Mouse (Mus musculus) liver (tissue): Measurements from ENCODE around the gene Dlx3.
A peak's percentile ranks its signal among the peaks of the same experiment; 100 is the strongest.

Experiments used
- DNase-seq: peaks from one replicate; pipeline ENCODE4 v3.0.0-alpha.2; 2020; ENCODE audit warnings: mixed read lengths

Dlx3 gene

DNA sequence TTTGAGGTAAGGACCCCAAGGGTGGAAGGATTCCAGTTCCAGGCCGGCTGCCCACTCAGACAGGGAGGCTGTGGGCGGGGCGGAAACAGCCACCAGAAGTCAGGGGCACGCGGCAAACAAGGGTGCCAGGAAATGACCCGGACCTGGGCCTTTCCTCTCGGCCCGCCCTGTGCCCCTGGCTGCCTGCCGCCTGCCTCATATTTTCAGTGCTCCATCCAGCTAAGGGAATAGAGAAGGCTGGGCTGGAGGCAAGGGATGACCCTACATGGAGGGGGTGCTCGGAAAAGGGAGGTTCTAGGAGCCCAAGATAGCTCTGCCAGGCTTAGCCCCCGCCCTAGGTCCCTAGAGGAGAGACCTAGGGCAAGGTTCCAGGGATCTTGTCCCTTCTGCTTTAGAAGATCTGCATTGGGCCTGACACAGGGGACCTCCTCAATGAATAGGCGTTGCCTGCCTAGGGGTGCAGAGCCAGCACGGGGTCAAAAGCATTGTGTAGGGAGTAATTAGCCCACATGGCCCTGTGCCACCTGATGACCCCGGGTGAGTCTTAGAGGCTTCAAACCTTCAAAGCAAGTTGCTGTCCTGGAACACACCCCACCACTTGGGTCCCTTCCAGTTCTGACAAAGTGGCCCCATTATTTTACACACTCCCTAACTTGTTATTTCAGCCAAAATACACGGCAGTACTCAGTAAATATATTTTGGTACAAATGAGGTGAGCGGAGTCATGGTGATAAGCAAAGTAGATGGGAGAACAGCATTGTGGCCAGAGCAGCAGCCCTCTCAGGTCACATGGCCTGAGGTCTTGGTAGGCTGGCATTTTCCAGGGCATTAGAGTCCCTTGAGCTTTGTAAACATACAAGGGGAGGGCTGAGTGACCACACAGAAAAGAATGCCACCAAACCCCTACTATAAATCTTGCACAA, 30.8 kb upstream of the Dlx3 start:
- DNase-seq, result no peak

DNA sequence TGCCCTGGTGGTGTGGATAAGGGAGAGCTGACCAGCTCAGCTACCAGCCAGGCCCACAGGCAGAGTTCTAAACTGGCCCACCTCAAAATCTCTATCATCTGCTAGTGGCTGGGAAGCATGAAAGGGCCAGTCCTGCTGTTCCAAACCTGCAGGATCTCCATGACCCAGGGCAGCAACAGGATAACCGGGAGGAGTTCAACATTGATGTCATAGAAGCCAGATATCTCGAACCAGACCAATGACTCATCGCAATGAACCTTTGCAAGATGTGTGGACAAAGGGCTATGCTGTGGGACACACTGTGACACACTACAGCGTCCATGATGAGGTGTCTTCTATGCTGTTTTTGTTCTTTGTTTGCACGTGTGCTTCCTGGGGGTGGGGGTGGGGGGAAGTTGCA, 26.8 kb upstream of the Dlx3 start:
- no peak for DNase-seq

DNA sequence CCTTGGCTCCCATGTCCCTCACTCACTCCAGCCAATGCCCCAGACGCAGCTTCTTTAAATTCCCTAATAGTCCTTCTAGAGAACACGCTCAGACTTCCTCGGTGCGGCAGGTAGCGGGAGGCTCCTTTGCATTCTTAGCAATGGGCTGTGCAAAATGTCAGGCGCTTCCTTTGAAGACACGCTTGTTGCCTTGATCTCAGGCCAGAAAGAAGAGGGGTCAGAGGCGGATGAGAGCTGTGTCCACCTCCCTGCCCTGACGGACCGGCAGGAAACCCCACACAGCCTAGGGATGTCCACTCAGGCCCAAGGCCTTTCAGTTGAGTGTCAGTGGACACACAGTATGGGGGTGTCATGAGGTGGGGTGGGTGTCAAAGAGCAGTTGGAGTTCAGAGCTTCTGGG, 24.3 kb upstream of the Dlx3 start:
- no peak for DNase-seq

- peak; percentile 41 for DNase-seq
Observed at GRCm38 (mm10) chr11:95096608-95097373, 23.1 kb upstream of the Dlx3 start.

DNA sequence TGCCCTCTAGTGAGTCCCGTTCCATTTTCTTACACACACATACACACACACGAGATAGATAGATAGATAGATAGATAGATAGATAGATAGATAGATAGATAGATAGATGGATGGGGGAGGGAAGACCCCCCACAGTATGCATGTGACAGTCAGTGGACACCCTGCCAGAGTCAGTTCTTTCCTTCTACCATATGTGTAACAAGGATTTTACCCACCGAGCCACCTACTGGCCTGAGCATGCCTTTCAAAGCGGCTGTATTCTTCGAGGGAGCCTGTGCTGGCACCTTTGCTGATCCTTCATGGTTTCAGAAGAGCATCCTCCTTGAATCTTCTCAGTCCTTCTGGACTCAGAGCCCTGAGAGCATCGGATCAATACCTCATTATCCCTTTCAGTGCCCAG, 22.0 kb upstream of the Dlx3 start:
- no peak for DNase-seq

DNA sequence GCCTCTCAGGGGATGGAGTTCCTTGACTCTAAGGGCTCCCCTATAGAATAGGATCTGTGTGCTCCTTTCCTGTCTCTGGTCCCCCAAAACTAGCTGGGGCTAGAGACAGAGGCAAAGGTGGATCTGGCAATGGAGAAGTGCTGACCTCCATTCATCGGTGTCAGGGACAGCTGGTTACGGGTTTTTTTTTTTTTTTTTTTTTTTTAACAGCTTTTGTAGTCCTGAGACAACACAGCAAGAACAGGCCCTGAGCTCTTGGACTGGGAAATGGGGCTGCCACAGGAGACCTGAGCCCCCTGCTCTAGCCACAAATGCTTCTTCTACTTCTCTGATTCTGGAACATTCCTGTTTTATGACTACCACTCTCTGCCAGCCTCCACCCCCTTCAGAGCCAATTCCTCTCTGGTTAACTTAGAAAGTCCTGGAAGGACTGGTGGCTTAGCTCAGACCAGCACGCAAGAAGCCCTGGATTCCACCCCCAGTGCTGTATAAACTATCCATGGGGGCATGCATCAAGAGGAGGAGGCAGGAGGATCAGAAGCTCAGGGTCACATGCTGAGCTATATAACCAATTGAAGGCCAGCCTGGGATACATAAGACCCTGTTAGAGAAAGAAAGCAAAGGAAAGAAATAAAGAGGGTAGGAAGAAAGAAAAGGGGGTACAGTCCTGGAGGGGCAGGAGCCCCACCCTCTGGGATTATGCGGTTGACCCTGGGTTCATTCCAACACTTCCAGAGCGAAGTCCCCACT, 21.4 kb upstream of the Dlx3 start:
- no peak for DNase-seq

DNA sequence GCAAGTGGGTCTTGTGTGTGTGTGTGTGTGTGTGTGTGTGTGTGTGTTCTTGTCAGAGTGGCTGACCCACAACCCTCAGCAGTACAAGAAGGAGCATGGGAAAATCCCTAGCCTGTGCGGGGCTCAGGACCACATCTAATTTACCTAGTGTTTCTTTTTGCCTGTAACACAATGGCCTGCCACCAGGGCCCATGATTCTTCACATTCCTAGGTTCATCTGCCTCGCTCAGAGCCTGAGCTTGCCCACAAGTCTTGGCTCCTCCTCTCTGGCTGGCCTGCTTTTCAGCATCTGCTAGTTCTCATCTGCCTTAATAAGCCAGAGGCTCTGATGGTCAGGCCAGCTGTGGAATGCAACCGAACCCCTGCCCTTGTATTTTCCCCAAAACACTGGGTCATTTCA, 19.5 kb upstream of the Dlx3 start:
- DNase-seq, result no peak

DNA sequence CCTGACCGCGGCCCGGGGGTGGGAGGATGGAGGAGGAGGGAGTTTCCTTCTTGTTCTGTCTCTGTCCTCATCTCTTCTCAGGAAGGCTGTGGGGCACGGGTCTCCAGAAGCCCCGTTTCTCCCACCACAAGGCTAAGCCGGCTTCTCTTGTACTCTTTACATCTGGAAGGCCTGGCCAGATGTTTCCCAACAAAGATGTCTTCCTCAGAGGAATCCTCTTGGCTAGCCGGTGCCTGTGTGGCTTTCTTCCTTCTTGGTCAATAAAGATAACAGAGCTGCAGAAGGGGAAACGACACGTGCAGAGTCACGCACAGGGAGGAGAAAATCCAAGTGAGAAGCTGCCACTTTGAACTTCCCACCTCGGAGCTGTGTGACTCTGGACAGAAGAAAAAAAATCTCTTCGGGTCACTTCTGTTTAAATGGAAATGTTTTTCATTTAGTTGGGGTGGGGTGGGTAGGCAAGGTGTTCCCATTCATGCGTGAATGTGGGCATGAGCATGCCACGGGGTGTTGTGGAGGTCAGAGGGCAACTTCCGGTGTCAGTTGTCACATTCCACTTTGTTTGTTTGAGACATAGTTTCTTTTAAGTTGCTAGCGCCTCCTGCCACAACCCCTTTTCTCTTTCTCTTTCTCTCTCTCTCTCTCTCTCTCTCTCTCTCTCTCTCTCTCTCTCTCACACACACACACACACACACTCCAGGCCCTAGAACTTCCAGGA, 18.7 kb upstream of the Dlx3 start:
- no peak for DNase-seq

GRCm38 (mm10) chr11:95102161-95102904, 17.6 kb upstream of the Dlx3 start:
- no peak for DNase-seq

- no peak for DNase-seq
Observed at GRCm38 (mm10) chr11:95104266-95104665, 15.7 kb upstream of the Dlx3 start.

DNA sequence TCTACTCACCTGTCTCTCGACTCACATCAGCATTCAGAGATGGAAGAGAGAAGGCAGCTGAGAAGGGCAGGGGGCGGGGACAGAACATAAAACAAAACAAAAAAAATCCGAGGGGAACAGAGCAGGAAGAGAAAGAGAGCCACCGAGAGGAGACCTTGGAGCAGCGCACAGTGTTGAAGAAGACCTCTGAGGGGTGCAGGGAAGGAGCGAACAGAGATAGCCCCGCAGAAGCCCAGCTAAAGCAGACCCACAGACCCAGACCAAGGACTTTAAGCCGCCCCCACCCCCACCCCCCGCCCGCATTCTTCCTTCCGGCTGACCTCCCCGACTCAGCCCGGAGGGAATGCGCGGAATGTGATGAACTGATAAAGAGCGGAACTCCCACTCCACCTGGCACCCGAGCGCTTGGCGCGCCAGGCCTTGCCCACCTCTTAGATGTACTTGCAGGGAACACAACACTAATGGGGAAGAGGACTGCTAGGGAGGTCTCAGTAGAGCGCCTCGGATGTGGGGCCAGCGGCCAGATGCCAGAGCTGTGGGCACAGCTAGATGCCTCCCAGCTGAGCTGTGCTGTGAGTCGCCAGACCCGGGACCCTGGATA, 14.5 kb upstream of the Dlx3 start:
- no peak for DNase-seq

DNA sequence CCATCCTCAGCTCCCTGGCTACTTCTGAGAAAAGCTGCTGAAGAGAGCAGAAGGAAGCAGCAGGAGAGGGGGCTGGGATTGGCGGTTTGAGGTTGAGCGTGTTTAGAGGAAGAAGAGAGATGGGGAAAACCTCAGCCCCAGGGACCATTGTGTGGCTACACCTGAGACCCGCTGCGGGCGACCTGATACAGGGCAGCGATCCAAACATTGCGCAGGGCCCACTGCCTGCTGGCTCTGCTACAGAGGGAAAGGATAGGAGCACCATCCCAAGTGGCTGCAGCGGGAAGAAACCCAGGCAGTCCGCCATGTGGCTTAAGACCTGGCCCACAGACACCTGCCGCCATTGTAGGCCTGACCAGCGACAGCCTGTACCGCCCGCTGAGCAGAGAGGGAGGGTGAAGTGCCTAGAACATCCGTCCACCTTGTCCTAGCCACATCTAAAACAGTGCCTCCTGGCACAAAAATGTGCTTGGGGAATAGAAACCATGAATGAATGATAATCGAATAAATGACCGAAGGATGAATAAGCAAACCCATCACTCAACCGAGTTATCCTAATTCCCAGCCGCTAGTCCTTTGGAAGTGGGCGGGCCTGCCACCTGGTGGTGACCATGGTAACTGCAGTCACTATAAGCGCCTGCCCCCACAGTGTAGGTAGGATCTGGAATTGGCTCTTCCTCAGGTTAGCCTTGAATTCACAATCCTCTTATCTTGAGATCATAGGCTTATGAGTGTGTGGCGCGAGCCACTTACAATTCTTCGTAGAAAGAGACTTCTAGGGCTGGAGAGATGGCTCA, 13.3 kb upstream of the Dlx3 start:
- peak; percentile 69 for DNase-seq

- DNase-seq, result no peak
Observed at GRCm38 (mm10) chr11:95109000-95109399, 10.9 kb upstream of the Dlx3 start.

DNA sequence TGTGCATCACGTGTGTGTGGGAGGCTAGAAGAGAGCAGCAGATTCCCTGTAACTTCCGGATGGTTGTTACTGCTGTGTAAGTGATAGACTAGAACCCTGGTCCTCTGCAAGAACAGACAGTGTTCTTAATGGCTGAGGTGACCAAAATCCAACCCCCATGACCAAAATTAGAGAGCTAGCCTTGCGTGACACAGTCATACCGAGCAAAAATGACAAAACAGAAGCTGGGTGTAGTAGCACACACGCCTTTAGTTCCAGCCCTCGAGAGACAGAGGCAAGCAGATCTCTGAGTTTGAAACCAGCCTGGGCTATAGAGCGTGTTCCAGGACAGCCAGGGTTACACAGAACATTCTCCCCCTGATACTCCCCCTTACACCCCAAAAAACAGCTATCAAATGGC, 9.8 kb upstream of the Dlx3 start:
- DNase-seq, result no peak

GRCm38 (mm10) chr11:95117030-95117429, 2.9 kb upstream of the Dlx3 start:
- DNase-seq, result peak; percentile 59

DNA sequence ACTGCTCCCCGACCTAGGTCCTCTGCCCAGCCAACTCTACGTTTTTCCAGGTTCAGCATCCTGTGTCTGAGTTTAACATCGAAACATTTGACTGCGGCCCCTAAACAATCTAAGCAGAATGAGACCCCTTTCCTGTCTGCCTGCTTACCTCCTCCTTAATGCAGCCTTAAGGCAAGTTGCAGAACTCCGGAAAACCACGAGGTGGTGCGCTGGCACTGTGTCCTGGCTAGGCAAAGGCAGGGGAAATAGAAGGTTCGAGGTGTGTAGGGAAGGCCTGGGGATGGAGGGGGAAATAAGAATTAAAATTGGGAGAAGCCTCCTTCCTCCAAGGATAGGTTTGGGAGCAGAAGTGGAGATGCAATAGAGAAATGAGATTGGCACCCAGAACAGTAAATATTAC, 1.4 kb upstream of the Dlx3 start:
- peak; percentile 58 for DNase-seq

- DNase-seq, result no peak
Observed at GRCm38 (mm10) chr11:95120633-95121020, 708 bp downstream of the Dlx3 start.

DNA sequence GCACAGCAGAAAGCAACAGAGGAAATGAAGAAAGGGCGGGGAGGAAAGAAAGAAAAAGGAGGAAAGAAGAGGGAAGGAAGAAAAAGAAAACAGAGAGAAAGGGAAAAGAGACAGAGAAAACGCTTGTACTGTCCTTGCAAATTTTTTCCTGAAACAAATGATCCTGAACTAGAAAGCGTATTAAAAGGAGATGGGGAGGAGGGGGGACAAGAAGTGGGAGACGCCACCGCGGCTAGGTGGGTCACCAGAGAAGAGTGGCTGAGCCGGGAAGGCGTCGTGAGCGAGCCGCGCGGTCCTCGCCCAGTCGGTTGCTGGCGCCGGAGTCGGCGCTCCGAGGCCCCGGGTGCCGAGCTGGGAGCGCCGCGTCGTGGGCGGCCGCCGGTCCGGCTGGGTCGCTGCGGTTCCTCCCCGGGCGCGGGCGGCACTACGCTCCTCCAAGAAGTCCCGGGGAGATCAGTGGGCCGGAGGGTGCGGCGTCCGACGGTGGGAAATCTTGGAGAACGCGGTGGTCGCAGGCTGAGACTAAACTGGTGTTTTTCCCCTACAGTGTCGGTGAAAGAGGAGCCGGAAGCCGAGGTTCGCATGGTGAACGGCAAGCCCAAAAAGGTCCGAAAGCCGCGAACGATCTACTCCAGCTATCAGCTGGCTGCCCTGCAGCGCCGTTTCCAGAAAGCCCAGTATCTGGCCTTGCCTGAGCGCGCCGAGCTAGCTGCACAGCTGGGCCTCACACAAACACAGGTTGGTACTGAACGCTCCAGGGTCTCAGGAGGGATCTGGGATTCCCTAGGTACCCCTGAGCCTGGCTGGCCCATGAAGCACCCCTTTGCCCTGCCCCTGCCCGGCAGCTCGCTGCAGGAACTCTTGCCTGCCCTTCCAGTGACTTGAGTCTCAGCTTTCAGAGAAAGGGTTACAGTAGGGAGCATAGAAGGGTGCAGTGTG, 1.5 kb downstream of the Dlx3 start:
- no peak for DNase-seq

DNA sequence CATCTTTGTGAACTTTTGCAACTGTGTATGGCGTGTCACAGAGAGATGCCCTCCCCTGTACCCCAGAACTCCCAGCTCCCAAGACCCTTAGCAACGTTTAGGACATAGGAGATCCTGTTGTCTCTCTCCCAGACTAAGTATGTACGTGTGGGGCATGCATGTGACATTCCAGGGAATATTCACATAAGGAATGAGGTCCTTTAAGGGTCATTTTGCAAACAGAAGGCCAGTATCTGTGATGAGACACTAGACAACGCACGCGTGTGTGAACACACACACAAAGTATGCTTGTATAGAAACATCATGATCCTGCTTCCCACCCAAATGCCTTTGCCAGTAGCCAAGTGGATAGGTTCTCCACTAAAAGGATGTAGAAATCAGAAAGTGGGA, 2.2 kb downstream of the Dlx3 start:
- no peak for DNase-seq
